Comparison of ENCODE assay signal across 13 mouse cellular contexts in the genomic region with DNA sequence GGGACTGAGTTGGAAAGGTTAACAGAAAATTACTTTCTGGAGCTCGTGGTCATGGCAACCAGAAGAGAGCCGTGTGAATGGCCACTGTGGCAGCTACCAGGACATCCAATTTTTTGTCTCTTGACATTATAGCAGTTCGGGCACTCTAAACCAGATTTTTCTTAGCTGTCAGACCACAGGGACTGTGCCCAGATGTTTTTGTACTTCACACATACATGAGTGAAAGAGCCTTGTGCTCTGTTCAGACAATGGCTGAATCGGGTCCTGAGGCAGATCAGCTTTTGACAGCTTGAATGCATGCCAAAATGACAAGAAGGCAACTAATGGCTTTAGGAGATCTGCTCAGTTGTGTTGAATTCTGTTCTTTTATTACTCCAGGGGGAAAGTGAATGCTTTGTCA.
A peak's percentile ranks its signal among the peaks of the same experiment; 100 is the strongest.
DNase-seq lines count a peak whose midpoint lies in the region; ATAC-seq lines count a peak whose summit lies in the region.
"Had no signal": no experiment of that assay in that cellular context is flagged by ENCODE, and none has a peak within 500 bp of the region (broad histone marks: within the 10 kb centered on the region; RNA-seq: fewer than 3 reads in every experiment).

No protein-coding gene starts in this region.

- intact Hi-C loops in left cerebral cortex, postnatal 25 days (cut with DNase I), result no loop called here

- peak; percentile 37; the same call in 1 of the 2 replicates for ATAC-seq in embryonic facial prominence, embryonic 14.5 days (ENCODE audit: low read depth)
- ATAC-seq in hindbrain, embryonic 14.5 days (ENCODE audit: low FRiP score), result peak; percentile 57; the same call in 1 of the 2 replicates
- ATAC-seq in neural tube, embryonic 12.5 days (ENCODE audit: low FRiP score, low read depth), result peak; percentile 41; the same call in 1 of the 2 replicates

- H3K4me3 ChIP-seq in embryonic facial prominence, embryonic 14.5 days (ENCODE audit: low read depth, low read length), result no peak overlapping the region
- H3K4me3 ChIP-seq in hindbrain, embryonic 14.5 days (replicated peaks; ENCODE audit: low read length), result no peak overlapping the region
- H3K4me3 ChIP-seq in neural tube, embryonic 12.5 days, result no peak overlapping the region
- H3K4me3 ChIP-seq: erythroblast, embryonic 14.5 days; liver, embryonic 15.5 days had no signal

- no peak overlapping the region; the same call in 1 of the 2 replicates for H3K27ac ChIP-seq in embryonic facial prominence, embryonic 14.5 days (replicated peaks; ENCODE audit: low read depth, low read length)
- H3K27ac ChIP-seq in hindbrain, embryonic 14.5 days, result peak overlapping the region; percentile 47; the same call in 1 of the 2 replicates
- H3K27ac ChIP-seq in neural tube, embryonic 12.5 days, result no peak overlapping the region
- H3K27ac ChIP-seq: liver, embryonic 15.5 days had no signal

- DNase-seq in lung, postnatal 10 days, result peak; percentile 6
- DNase-seq in lung, postnatal 36 days, result no peak
- DNase-seq in embryonic facial prominence, embryonic 14.5 days (ENCODE audit: low spot score), result peak; percentile 54
- DNase-seq in hindbrain, embryonic 14.5 days (ENCODE audit: low spot score), result peak; percentile 54
- no peak for DNase-seq in left cerebral cortex, postnatal 25 days (ENCODE audit: low spot score in 2 of 2)
- no peak for DNase-seq in right cerebral cortex, postnatal 14 days
- DNase-seq: cerebellum, adult 2 months; gastrocnemius, postnatal 25 days; layer of hippocampus, postnatal 36 days; right cerebral cortex, adult 18-20 months had no signal

- WGBS in embryonic facial prominence, embryonic 14.5 days, result 37% methylated on average over 4 of the region's 4 CpGs
- 12% methylated on average over 4 of the region's 4 CpGs for WGBS in hindbrain, embryonic 14.5 days
- 30% methylated on average over 4 of the region's 4 CpGs for WGBS in neural tube, embryonic 12.5 days

- no peaks in the 10 kb centered on the region for H3K27me3 ChIP-seq in embryonic facial prominence, embryonic 14.5 days (replicated peaks; ENCODE audit: control insufficient read depth, insufficient read depth, low read length)
- no peaks in the 10 kb centered on the region for H3K27me3 ChIP-seq in hindbrain, embryonic 14.5 days (ENCODE audit: control insufficient read depth, insufficient read depth, low read length)
- H3K27me3 ChIP-seq in neural tube, embryonic 12.5 days (replicated peaks), result no peaks in the 10 kb centered on the region
- H3K27me3 ChIP-seq: liver, embryonic 15.5 days had no signal

- H3K9me3 ChIP-seq in embryonic facial prominence, embryonic 14.5 days (ENCODE audit: control insufficient read depth, low read length), result no peaks in the 10 kb centered on the region
- no peaks in the 10 kb centered on the region for H3K9me3 ChIP-seq in hindbrain, embryonic 14.5 days (ENCODE audit: control insufficient read depth, low read length)
- no peaks in the 10 kb centered on the region for H3K9me3 ChIP-seq in neural tube, embryonic 12.5 days
- H3K9me3 ChIP-seq: liver, embryonic 15.5 days had no signal

- H3K36me3 ChIP-seq in embryonic facial prominence, embryonic 14.5 days (ENCODE audit: control insufficient read depth, insufficient read depth, low read length), result no peaks in the 10 kb centered on the region
- H3K36me3 ChIP-seq in hindbrain, embryonic 14.5 days (replicated peaks; ENCODE audit: control insufficient read depth, insufficient read depth), result no peaks in the 10 kb centered on the region
- H3K36me3 ChIP-seq in neural tube, embryonic 12.5 days, result no peaks in the 10 kb centered on the region
- H3K36me3 ChIP-seq: liver, embryonic 15.5 days had no signal

- H3K4me2 ChIP-seq in embryonic facial prominence, embryonic 14.5 days (ENCODE audit: low read depth, low read length), result no peak overlapping the region
- no peak overlapping the region for H3K4me2 ChIP-seq in hindbrain, embryonic 14.5 days (replicated peaks)
- H3K4me2 ChIP-seq in neural tube, embryonic 12.5 days (replicated peaks), result no peak overlapping the region
- H3K4me2 ChIP-seq: liver, embryonic 15.5 days had no signal

- H3K4me1 ChIP-seq in embryonic facial prominence, embryonic 14.5 days (ENCODE audit: control insufficient read depth, insufficient read depth, low read length), result peaks cover 5% of the 10 kb centered on the region; the same call in 1 of the 2 replicates
- peaks cover 7% of the 10 kb centered on the region; the same call in 1 of the 2 replicates for H3K4me1 ChIP-seq in hindbrain, embryonic 14.5 days (replicated peaks; ENCODE audit: control insufficient read depth, insufficient read depth, low read length)
- H3K4me1 ChIP-seq in neural tube, embryonic 12.5 days, result no peaks in the 10 kb centered on the region
- H3K4me1 ChIP-seq: liver, embryonic 15.5 days had no signal

- H3K9ac ChIP-seq in embryonic facial prominence, embryonic 14.5 days (ENCODE audit: low read depth, low read length), result no peak overlapping the region
- H3K9ac ChIP-seq in hindbrain, embryonic 14.5 days, result no peak overlapping the region
- no peak overlapping the region for H3K9ac ChIP-seq in neural tube, embryonic 12.5 days
- H3K9ac ChIP-seq: liver, embryonic 15.5 days had no signal

Comparison
In these comparisons a context has a peak if more than half of its experiments do, and no peak if none do; other contexts are left out.
1. DNase-seq: peak in lung, postnatal 10 days (single experiment), embryonic facial prominence, embryonic 14.5 days (single experiment) and hindbrain, embryonic 14.5 days (single experiment); none in lung, postnatal 36 days (single experiment), left cerebral cortex, postnatal 25 days (0 of 2) and right cerebral cortex, postnatal 14 days (single experiment).
2. Peak in every context shown above with its lines, with median percentiles within 50 percentile points of each other: ATAC-seq.